Mouse (Mus musculus) heart, embryonic 10.5 days (tissue): Measurements from ENCODE around the gene Aipl1. TPM values are rescaled to one million over a fixed set of nuclear protein-coding genes. Genes with fewer than 3 reads are reported as not detected.
A peak's percentile ranks its signal among the peaks of the same experiment; 100 is the strongest.

Experiments used
- DNase-seq: peaks from one replicate; pipeline ENCODE4 v3.0.0-alpha.2; 2017; ENCODE audit warnings: low spot score
- H3K27ac ChIP-seq: fragments of 300-500 bp; sonication (generic); 2 replicates; pipeline ENCODE4 v1.5.1; 2016; ENCODE audit warnings: mild to moderate bottlenecking
- H3K27me3 ChIP-seq: fragments of 300-500 bp; sonication (generic); 2 replicates; pipeline ENCODE4 v1.6.1; 2016; ENCODE audit warnings: mild to moderate bottlenecking; ENCODE audit not compliant: poor library complexity, insufficient read depth, severe bottlenecking
- H3K36me3 ChIP-seq: fragments of 300-500 bp; sonication (generic); 2 replicates; pipeline ENCODE4 v1.6.1; 2016; ENCODE audit warnings: mild to moderate bottlenecking, moderate library complexity
- H3K4me1 ChIP-seq: fragments of 300-500 bp; sonication (generic); 2 replicates; pipeline ENCODE4 v1.6.1; 2016; ENCODE audit warnings: mild to moderate bottlenecking
- H3K4me3 ChIP-seq: fragments of 300-500 bp; sonication (generic); 2 replicates; pipeline ENCODE4 v1.5.1; 2016; ENCODE audit warnings: mild to moderate bottlenecking, moderate library complexity
- H3K9me3 ChIP-seq: fragments of 300-500 bp; sonication (generic); 2 replicates; pipeline ENCODE4 v1.6.1; 2016; ENCODE audit warnings: mild to moderate bottlenecking, moderate library complexity
- WGBS: fragments of 180-500 bp; shearing (Covaris S2); methylation state at CpG from one replicate; pipeline ENCODE4 v1.1.7; 2016; 5-methylcytosine and 5-hydroxymethylcytosine counted together
- polyA plus RNA-seq: library from polyadenylated mRNA; unstranded; fragments of >200 nt; fragmentation: Nextera tagmentation; extraction: Ambion mirVana; gene quantifications from 2 replicates; pipeline ENCODE4 v1.2.1, GENCODE M21; 2016

The Aipl1 gene
- polyA plus RNA-seq, 1 experiment from 2014 or later: 1.7 TPM

DNA sequence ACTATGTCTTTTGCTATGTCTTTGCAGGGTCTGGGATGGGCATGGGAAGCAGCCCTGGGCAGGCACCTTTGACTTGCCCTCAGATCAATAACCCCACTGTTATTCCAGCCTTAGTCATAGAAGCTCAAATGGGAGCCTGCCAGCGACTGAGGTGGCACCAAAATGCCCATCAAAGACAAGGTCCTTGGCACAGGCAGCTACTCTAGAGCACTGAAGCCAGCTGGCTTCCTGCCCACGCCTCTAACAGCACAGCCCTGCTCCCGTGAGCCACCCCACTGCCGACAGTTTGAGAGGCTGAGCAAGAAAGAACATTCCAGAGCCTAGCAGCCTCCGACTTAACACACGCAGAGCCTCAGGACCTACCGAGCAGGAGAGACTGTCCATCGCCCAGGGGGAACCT is 27.8 kb upstream of the Aipl1 start:
- no peak for DNase-seq
- peaks cover 15% of the 10 kb centered on the region for H3K9me3 ChIP-seq
- H3K27me3 ChIP-seq: peaks cover 3% of the 10 kb centered on the region; the same call in 1 of the 2 replicates
- H3K4me3 ChIP-seq: no peak overlapping the region
- WGBS: 83% methylated on average over 8 of the region's 8 CpGs
- H3K27ac ChIP-seq: no peak overlapping the region
- 0 out of 2 replicates have a peak, but pooled peaks cover 4% of the 10 kb centered on the region for H3K4me1 ChIP-seq
- 0 out of 2 replicates have a peak, but pooled peaks cover 2% of the 10 kb centered on the region for H3K36me3 ChIP-seq

DNA sequence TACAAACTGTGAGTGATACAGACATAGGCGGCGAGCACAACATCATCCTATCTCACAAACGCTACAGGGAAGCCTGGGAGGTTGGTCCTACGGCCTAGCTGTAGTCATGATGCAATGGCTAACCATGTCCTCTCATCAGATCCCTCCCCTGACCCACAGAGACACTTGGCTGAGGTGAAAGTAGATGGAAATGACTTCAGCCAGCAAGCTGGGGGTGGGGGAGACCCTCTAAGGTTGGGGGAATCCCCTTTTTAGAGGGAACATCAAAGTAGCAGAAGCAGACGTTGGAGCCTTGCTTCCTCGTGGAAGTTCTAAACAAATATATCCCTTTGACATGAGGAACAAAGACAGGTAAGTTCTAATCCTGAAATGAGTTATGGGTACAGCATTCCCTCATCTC is 27.1 kb upstream of the Aipl1 start:
- Histone ChIP-seq H3K27ac (no peak overlapping the region), H3K36me3 (0 out of 2 replicates have a peak, but pooled peaks cover 2% of the 10 kb centered on the region), H3K9me3 (peaks cover 15% of the 10 kb centered on the region), H3K4me3 (no peak overlapping the region), H3K4me1 (0 out of 2 replicates have a peak, but pooled peaks cover 4% of the 10 kb centered on the region), H3K27me3 (no peaks in the 10 kb centered on the region; the same call in 1 of the 2 replicates)
- 73% methylated on average over 6 of the region's 6 CpGs for WGBS
- no peak for DNase-seq

DNA sequence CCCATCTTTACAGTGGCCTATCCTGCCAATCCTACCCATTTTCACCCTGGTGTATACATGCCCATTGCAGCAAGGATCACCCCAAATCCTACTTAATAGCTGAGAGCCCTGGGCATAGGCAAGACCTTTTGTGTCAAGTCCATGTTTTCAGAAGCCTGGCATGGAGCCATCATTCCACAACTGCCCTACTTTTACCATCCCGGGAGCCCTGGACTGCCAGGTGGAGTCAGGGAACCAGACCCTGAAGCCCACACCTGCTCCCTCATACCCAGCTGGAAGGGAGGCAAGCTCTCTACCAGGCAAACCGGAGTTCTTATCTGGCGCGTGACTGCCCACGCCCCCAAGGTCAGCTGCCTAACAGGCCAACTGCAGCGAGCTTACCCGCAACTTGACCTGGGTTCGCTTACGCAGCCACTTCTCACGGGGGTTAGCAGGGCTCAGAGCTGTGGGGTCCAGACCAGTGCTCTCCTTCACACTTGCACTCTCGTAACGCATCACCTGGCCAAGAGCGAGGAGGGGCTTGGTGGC is 23.8 kb upstream of the Aipl1 start:
- 71% methylated on average over 13 of the region's 13 CpGs for WGBS
- Histone ChIP-seq H3K4me1 (0 out of 2 replicates have a peak, but pooled peaks cover 4% of the 10 kb centered on the region), H3K36me3 (0 out of 2 replicates have a peak, but pooled peaks cover 2% of the 10 kb centered on the region), H3K27ac (no peak overlapping the region), H3K4me3 (no peak overlapping the region), H3K9me3 (peaks cover 15% of the 10 kb centered on the region), H3K27me3 (peaks cover 17% of the 10 kb centered on the region; the same call in 1 of the 2 replicates)
- no peak for DNase-seq

DNA sequence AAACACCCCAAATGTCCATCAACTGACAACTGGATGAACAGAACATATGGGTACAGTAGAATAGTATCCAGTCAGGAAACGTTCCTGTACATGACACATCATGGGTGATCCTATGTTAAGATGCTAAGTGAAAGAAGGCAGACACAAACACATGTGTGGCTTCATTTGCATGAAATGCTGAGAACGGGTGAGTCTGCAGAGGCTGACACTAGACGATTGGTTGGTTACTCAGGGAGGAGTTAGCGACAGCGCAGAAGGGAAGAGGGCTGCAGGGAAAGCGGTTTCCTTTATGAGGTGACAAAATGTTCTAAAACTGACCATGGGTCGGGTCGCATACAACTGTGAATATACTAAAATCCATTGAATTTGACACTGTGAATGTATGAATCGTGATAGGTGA is 23.1 kb upstream of the Aipl1 start:
- H3K27me3 ChIP-seq: peaks cover 20% of the 10 kb centered on the region; the same call in 1 of the 2 replicates
- no peak overlapping the region for H3K27ac ChIP-seq
- H3K36me3 ChIP-seq: 0 out of 2 replicates have a peak, but pooled peaks cover 2% of the 10 kb centered on the region
- H3K4me3 ChIP-seq: no peak overlapping the region
- H3K9me3 ChIP-seq: peaks cover 15% of the 10 kb centered on the region
- no peak for DNase-seq
- 0 out of 2 replicates have a peak, but pooled peaks cover 4% of the 10 kb centered on the region for H3K4me1 ChIP-seq
- WGBS: 75% methylated on average over 9 of the region's 9 CpGs

DNA sequence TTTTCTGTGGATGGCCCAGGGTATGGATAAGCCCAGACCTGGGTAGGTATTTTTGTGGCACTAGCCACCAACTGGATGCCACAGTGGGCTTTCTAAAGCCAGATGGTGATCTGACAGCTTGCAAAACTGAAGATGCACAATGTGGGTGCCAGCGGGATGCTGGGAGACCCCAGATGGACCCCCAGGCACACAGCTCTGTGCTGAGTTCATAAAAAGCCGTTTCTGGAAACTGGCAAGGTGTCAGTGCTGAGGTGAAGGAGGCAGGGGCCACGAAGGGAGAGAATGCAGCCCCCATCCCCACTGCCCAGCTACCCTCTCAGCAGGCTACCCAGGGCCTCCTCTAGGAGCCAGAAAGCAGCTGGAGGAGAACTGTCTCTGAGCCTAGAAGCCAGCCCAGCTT is 19.9 kb upstream of the Aipl1 start:
- H3K27ac ChIP-seq: no peak overlapping the region
- H3K27me3 ChIP-seq: peaks cover 39% of the 10 kb centered on the region
- DNase-seq: no peak
- H3K36me3 ChIP-seq: no peaks in the 10 kb centered on the region
- no peaks in the 10 kb centered on the region for H3K9me3 ChIP-seq
- H3K4me1 ChIP-seq: 0 out of 2 replicates have a peak, but pooled peaks cover 6% of the 10 kb centered on the region
- no peak overlapping the region for H3K4me3 ChIP-seq
- 64% methylated on average over 3 of the region's 3 CpGs for WGBS

DNA sequence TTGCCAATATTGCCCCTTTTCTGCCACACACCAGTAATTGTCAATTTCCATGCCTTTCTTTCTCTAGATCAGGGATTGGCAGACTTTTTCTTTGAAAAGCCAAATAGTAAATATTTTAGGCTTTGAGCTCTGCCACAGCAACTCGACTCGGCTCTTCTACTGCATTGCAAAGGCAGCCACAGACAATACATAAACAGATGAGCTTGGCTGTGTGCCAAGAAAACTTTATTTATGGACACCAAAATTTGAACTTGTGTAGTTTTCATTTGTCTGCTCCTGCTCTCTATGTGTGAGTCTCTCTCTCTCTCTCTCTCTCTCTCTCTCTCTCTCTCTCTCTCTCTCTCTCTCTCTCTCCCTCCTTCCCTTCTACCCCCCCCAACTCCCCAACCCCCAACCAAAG is 17.9 kb upstream of the Aipl1 start:
- 60% methylated on average over 2 of the region's 2 CpGs for WGBS
- no peak overlapping the region for H3K27ac ChIP-seq
- H3K9me3 ChIP-seq: no peaks in the 10 kb centered on the region
- DNase-seq: no peak
- no peak overlapping the region for H3K4me3 ChIP-seq
- H3K4me1 ChIP-seq: peaks cover 18% of the 10 kb centered on the region
- no peaks in the 10 kb centered on the region for H3K36me3 ChIP-seq
- H3K27me3 ChIP-seq: peaks cover 58% of the 10 kb centered on the region

DNA sequence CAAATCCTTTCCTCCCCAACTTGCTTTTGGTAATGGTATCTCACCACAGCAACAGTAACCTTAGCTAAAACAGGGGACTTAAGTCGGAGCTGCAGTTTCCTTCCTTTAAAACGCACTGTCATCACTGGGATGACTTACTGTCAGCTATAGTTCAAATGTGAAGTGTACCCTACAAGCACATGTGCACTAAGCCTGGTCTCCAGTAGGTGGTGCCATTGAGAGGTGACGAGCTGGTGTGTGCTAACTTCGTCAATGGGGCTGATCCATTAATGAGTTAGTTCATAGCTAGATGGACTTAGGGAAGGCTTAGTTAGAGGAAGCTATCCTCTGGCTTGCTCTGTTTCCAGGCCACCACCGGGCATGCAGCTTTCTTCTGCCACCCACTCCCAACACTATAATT is 15.3 kb upstream of the Aipl1 start:
- Histone ChIP-seq H3K36me3 (peaks cover 2% of the 10 kb centered on the region; the same call in 1 of the 2 replicates), H3K27ac (no peak overlapping the region), H3K9me3 (no peaks in the 10 kb centered on the region), H3K4me1 (peaks cover 26% of the 10 kb centered on the region), H3K27me3 (peaks cover 73% of the 10 kb centered on the region), H3K4me3 (no peak overlapping the region)
- WGBS: 19% methylated on average over 5 of the region's 5 CpGs
- DNase-seq: no peak

DNA sequence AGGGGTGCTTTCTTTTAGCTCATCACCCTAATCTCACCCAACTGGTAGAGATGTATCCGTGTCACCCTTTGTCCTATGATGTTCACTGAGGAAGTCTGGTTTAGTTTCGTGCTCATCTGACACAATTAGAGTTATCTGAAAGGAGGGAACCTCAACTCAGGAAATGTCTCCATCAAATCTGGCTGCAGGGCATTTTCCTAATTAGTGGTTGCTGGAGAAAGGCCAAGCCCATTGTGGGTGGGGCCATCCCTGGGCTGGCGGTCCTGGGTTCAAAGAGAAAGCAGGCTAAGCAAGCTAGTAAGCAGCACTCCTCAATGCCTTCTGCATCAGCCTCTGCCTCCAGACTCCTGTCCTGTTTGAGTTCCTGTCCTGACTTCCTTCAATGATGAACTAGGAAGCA is 14.9 kb upstream of the Aipl1 start:
- 51% methylated on average over 3 of the region's 3 CpGs for WGBS
- no peak for DNase-seq
- H3K4me3 ChIP-seq: no peak overlapping the region

DNA sequence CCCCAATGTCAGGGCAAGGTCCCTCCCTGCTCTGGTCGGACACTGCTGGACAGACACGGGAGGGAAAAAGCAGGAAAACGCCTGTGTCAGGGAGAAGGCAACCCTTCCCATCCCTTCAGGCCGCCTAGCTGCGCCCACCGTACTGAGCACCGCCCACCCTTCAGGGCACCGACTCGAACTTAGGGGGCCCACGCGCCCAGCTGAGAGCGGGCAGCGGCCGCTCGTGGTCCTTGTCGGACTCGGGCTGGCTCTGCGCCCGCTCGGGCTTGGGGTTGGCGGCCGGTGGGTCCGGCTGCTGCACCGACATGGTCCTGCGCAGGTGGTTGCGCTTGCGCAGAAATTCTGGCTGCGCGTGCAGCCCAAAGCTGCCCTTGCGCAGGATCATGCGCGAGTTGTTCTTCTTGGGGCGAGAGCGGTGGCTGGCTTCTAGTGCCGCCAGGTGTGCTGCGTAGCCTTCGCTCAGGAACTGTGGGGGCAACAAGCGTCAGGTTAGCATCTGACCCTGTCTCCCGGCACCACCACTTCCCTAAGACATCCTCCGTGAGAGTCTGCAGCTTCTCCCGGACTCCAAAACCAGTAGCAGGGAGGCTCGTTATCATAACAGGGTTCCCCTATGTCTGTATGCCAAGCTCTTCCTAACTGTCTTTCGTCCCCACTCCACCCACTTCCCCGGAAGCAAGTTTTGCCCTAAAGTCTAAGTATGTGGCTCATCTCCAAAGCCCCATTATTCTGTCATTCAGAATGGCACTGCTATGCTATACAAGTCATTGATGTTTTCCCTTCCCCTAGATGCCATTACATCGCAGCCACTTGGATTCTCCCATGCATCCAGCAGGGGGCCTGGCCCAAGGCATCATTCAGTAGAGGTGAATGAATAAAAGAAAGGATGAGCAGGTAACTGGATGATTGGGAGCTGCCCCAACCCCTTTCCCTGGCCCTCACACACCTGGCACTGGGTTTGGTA is 13.9 kb upstream of the Aipl1 start:
- H3K36me3 ChIP-seq: peaks cover 14% of the 10 kb centered on the region
- no peaks in the 10 kb centered on the region for H3K9me3 ChIP-seq
- no peak for DNase-seq
- peaks cover 59% of the 10 kb centered on the region for H3K27me3 ChIP-seq
- 3% methylated on average over 45 of the region's 45 CpGs for WGBS
- peak overlapping the region; percentile 49 for H3K27ac ChIP-seq
- peaks cover 31% of the 10 kb centered on the region for H3K4me1 ChIP-seq
- H3K4me3 ChIP-seq: peak overlapping the region; percentile 69

More for the DNA sequence above, 14.9 kb upstream of the Aipl1 start:
- Histone ChIP-seq H3K36me3 (peaks cover 5% of the 10 kb centered on the region; the same call in 1 of the 2 replicates), H3K27ac (no peak overlapping the region), H3K27me3 (peaks cover 69% of the 10 kb centered on the region), H3K9me3 (no peaks in the 10 kb centered on the region), H3K4me1 (peaks cover 26% of the 10 kb centered on the region)

DNA sequence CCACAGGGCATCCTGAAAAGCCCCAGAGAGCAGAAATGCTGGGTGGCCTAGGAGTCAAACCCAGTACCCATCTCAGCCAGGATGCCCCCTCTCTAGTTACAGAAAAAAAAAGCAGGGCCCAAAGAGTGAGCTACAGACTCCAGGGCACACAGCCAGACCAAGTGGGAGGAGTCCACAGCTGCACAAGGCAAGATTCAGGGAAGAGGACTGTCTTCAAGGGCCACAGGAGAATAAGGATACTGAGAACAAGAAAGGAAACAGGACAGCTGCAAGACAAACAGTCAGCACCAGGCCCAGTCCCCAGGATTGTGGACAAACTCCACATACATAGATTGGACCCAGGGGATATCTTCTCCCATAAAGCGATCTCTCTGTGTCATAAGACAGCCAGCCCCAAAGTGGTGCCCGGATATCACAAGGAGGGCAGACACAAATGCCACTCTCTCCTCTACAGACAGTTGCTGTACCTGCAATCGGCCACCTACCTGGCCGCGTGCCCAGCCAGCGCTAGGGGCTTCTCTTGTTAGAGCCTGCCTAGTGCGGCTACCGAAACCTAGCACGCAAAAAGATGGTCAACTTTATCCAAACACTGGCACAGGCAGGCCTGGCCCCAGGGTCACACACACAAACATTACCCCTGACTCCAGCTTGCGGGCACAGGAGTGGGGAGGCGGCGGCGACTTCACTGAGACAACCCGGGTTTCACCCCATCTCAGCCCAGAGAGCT is 13.0 kb upstream of the Aipl1 start:
- Histone ChIP-seq H3K27ac (peak overlapping the region; percentile 49; the same call in 1 of the 2 replicates), H3K9me3 (no peaks in the 10 kb centered on the region), H3K4me3 (peak overlapping the region; percentile 69), H3K27me3 (peaks cover 56% of the 10 kb centered on the region), H3K36me3 (peaks cover 22% of the 10 kb centered on the region), H3K4me1 (peaks cover 31% of the 10 kb centered on the region)
- DNase-seq: no peak
- 23% methylated on average over 14 of the region's 14 CpGs for WGBS

DNA sequence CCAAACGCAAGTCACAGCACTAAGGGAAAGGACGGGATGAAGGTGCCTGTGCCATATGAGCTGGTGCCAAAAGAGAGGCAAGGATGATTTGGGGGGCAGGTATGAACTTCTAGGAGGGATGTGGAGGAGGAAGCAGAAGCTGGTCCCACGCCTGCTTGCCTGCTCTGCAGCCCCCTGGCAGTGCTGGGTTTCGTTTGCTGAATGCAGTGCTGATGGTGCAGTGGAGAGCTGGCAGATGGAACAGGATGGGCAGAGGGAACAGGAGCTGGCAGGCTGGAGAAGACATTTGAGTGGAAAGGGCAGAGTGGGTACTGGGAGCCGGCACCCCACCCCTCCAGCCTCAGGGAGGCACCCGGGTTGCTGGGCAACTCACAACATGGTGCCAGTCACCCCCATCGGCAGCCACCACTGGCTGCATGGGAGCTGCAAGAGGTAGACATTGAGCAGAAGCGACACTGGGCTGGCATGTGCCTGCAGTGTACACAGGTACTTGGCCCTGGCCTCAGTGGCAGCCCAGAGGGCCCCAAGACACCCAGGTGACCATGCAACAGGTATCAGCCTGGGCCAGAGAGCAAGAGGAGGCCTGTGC is 12.0 kb upstream of the Aipl1 start:
- WGBS: 66% methylated on average over 8 of the region's 8 CpGs
- H3K4me1 ChIP-seq: peaks cover 36% of the 10 kb centered on the region
- H3K27ac ChIP-seq: no peak overlapping the region
- peaks cover 55% of the 10 kb centered on the region for H3K27me3 ChIP-seq
- no peaks in the 10 kb centered on the region for H3K9me3 ChIP-seq
- H3K36me3 ChIP-seq: peaks cover 33% of the 10 kb centered on the region
- no peak for DNase-seq
- H3K4me3 ChIP-seq: no peak overlapping the region

DNA sequence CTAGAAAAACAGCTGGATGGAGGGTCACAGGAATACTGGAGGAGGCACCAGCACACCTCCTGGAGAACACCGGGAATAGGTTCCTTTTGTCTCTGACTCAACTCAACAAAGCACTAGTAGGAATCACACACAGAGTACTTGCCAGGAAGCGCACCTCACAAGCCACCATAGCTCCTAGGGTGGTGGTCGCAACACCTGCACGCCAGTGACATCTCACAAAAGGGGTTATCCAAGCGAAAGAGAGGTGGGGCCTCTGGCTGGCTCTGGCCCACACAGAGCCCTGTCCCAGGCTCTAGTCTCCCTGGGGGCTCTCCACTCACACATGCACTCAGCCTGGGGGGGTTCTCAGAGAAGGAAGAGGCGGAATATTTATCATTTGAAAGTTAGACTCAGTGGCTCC is 11.4 kb upstream of the Aipl1 start:
- DNase-seq: no peak
- WGBS: 65% methylated on average over 6 of the region's 6 CpGs
- Histone ChIP-seq H3K27me3 (peaks cover 49% of the 10 kb centered on the region), H3K36me3 (peaks cover 36% of the 10 kb centered on the region), H3K4me1 (peaks cover 42% of the 10 kb centered on the region), H3K4me3 (no peak overlapping the region), H3K9me3 (no peaks in the 10 kb centered on the region), H3K27ac (no peak overlapping the region)
